ENCODE assay signal across 8 mouse cellular contexts in genomic region chr11:95876296-95876695, GRCm38 (mm10). TPM values are rescaled to one million over a fixed set of nuclear protein-coding genes. Genes with fewer than 3 reads are reported as not detected.
DNase-seq lines count a peak whose midpoint lies in the region; ATAC-seq and TF ChIP-seq lines count a peak whose summit lies in the region.

No protein-coding gene starts in this region.

- H3K4me1 ChIP-seq in kidney, adult 2 months (ENCODE audit: control insufficient read depth, insufficient read depth, low read length), result no peaks in the 10 kb centered on the region
- no peaks in the 10 kb centered on the region for H3K4me1 ChIP-seq in cortical plate, adult 2 months (ENCODE audit: control insufficient read depth, insufficient read depth, low read length)
- H3K4me1 ChIP-seq in hindbrain, embryonic 11.5 days (replicated peaks; ENCODE audit: control insufficient read depth, insufficient read depth, low read length), result no peaks in the 10 kb centered on the region
- H3K4me1 ChIP-seq in liver, embryonic 11.5 days (replicated peaks; ENCODE audit: control insufficient read depth, insufficient read depth, low read length), result no peaks in the 10 kb centered on the region
- no peaks in the 10 kb centered on the region for H3K4me1 ChIP-seq in neural tube, embryonic 11.5 days (ENCODE audit: control insufficient read depth, insufficient read depth, low read length)

- ATAC-seq in hindbrain, embryonic 11.5 days (ENCODE audit: low FRiP score), result no peak
- ATAC-seq in liver, embryonic 11.5 days (replicated peaks; ENCODE audit: low FRiP score), result no peak
- no peak for ATAC-seq in neural tube, embryonic 11.5 days (ENCODE audit: insufficient read depth, low FRiP score, low TSS enrichment)

- no peaks in the 10 kb centered on the region for H3K9me3 ChIP-seq in hindbrain, embryonic 11.5 days (ENCODE audit: control insufficient read depth, low read length)
- no peaks in the 10 kb centered on the region for H3K9me3 ChIP-seq in liver, embryonic 11.5 days (ENCODE audit: control insufficient read depth, low read length)
- no peaks in the 10 kb centered on the region for H3K9me3 ChIP-seq in neural tube, embryonic 11.5 days (ENCODE audit: control insufficient read depth, low read length)

- no peak for TF ChIP-seq POLR2A in kidney, adult 2 months (IDR thresholded peaks at IDR 0.05; ENCODE audit: low read depth, low read length)
- TF ChIP-seq POLR2A in cortical plate, adult 2 months (IDR thresholded peaks at IDR 0.05; ENCODE audit: extremely low read depth, insufficient read depth, low read length), result no peak

- TF ChIP-seq CTCF in kidney, adult 2 months (conservative IDR thresholded peaks at IDR 0.05; ENCODE audit: insufficient read depth, insufficient read length, low read depth, low read length), result peak; percentile 92
- peak; percentile 79 for TF ChIP-seq CTCF in cortical plate, adult 2 months (IDR thresholded peaks at IDR 0.05; ENCODE audit: extremely low read depth, insufficient read depth, low read length)

- 23% methylated on average over 7 of the region's 7 CpGs for WGBS in kidney, adult 2 months
- 25% methylated on average over 7 of the region's 7 CpGs for WGBS in hindbrain, embryonic 11.5 days
- 20% methylated on average over 7 of the region's 7 CpGs for WGBS in liver, embryonic 11.5 days
- 17% methylated on average over 7 of the region's 7 CpGs for WGBS in neural tube, embryonic 11.5 days

- DNase-seq in kidney, adult 2 months, result peak; percentile 59
- DNase-seq in kidney, adult 11 months, result no peak
- peak; percentile 82 for DNase-seq in NIH3T3 (ENCODE audit: low read depth)
- DNase-seq in hindbrain, embryonic 11.5 days (ENCODE audit: low spot score), result peak; percentile 82
- peak; percentile 58 for DNase-seq in liver, embryonic 11.5 days (ENCODE audit: low spot score)
- DNase-seq in neural tube, embryonic 11.5 days (ENCODE audit: low spot score), result peak; percentile 72
- peak; percentile 83 for DNase-seq in thymus, postnatal 4 days

- no peak overlapping the region for H3K4me2 ChIP-seq in hindbrain, embryonic 11.5 days (replicated peaks; ENCODE audit: low read depth, low read length)
- H3K4me2 ChIP-seq in liver, embryonic 11.5 days, result peak overlapping the region; percentile 39
- H3K4me2 ChIP-seq in neural tube, embryonic 11.5 days (ENCODE audit: low read depth), result no peak overlapping the region

- H3K9ac ChIP-seq in hindbrain, embryonic 11.5 days (ENCODE audit: low read depth, low read length), result no peak overlapping the region
- no peak overlapping the region for H3K9ac ChIP-seq in liver, embryonic 11.5 days (ENCODE audit: low read depth, low read length)
- no peak overlapping the region for H3K9ac ChIP-seq in neural tube, embryonic 11.5 days (ENCODE audit: low read length)

- no peaks in the 10 kb centered on the region for H3K36me3 ChIP-seq in kidney, adult 2 months (ENCODE audit: control insufficient read depth, insufficient read depth, low read length)
- no peaks in the 10 kb centered on the region for H3K36me3 ChIP-seq in hindbrain, embryonic 11.5 days (ENCODE audit: control insufficient read depth, insufficient read depth, low read length)
- no peaks in the 10 kb centered on the region for H3K36me3 ChIP-seq in liver, embryonic 11.5 days (ENCODE audit: control insufficient read depth, insufficient read depth, low read length)
- no peaks in the 10 kb centered on the region for H3K36me3 ChIP-seq in neural tube, embryonic 11.5 days (ENCODE audit: control insufficient read depth, insufficient read depth, low read length)

- H3K27ac ChIP-seq in kidney, adult 2 months (ENCODE audit: insufficient read depth, low read depth, low read length), result no peak overlapping the region
- H3K27ac ChIP-seq in cortical plate, adult 2 months (ENCODE audit: insufficient read depth, low read length), result no peak overlapping the region
- H3K27ac ChIP-seq in hindbrain, embryonic 11.5 days (ENCODE audit: low read depth, low read length), result no peak overlapping the region
- no peak overlapping the region for H3K27ac ChIP-seq in liver, embryonic 11.5 days (ENCODE audit: low read depth, low read length)
- no peak overlapping the region for H3K27ac ChIP-seq in neural tube, embryonic 11.5 days (ENCODE audit: low read depth, low read length)

- no peak overlapping the region for H3K4me3 ChIP-seq in kidney, adult 2 months (ENCODE audit: insufficient read depth, low read depth, low read length)
- no peak overlapping the region for H3K4me3 ChIP-seq in cortical plate, adult 2 months (ENCODE audit: insufficient read depth, low read length)
- H3K4me3 ChIP-seq in hindbrain, embryonic 11.5 days (ENCODE audit: low read depth, low read length), result no peak overlapping the region
- no peak overlapping the region for H3K4me3 ChIP-seq in liver, embryonic 11.5 days (ENCODE audit: low read depth, low read length)
- no peak overlapping the region for H3K4me3 ChIP-seq in neural tube, embryonic 11.5 days (ENCODE audit: low read depth, low read length)

- H3K27me3 ChIP-seq in kidney, adult 2 months (replicated peaks; ENCODE audit: control insufficient read depth, insufficient read depth, low read length), result no peaks in the 10 kb centered on the region; the same call in 1 of the 2 replicates
- H3K27me3 ChIP-seq in hindbrain, embryonic 11.5 days (ENCODE audit: control insufficient read depth, insufficient read depth, low read length), result no peaks in the 10 kb centered on the region
- H3K27me3 ChIP-seq in liver, embryonic 11.5 days (replicated peaks; ENCODE audit: control insufficient read depth, insufficient read depth, low read length), result no peaks in the 10 kb centered on the region
- H3K27me3 ChIP-seq in neural tube, embryonic 11.5 days (ENCODE audit: control insufficient read depth, insufficient read depth, low read length), result no peaks in the 10 kb centered on the region

RNA-seq across cellular contexts. Expression of gene Abi3, which starts 34.0 kb away (rescaled TPM):
- polyA plus RNA-seq in kidney, adult 2 months (2012; rRNA removed), result 21.8 and 25.0 TPM in 2 replicates
- 9.6 and 11.8 TPM in 2 replicates for polyA plus RNA-seq in cortical plate, adult 2 months (2012; rRNA removed)
- 2.4 and 2.6 TPM in 2 replicates for polyA plus RNA-seq in hindbrain, embryonic 11.5 days (2014; fragmentation: Nextera tagmentation; extraction: Ambion mirVana)
- polyA plus RNA-seq in liver, embryonic 11.5 days (2014; fragmentation: Nextera tagmentation; extraction: Ambion mirVana), result 6.4 and 7.9 TPM in 2 replicates
- polyA plus RNA-seq in neural tube, embryonic 11.5 days (2014; fragmentation: Nextera tagmentation; extraction: Ambion mirVana), result 0.82 and 1.4 TPM in 2 replicates

RNA-seq across cellular contexts. Expression of gene B4galnt2, which starts 38.4 kb away (rescaled TPM):
- 0.19 and 0.38 TPM in 2 replicates for polyA plus RNA-seq in kidney, adult 2 months (2012; rRNA removed)
- not detected in 2 replicates for polyA plus RNA-seq in cortical plate, adult 2 months (2012; rRNA removed)
- 0.11 TPM in 1 of 2 replicates, not detected in the other for polyA plus RNA-seq in hindbrain, embryonic 11.5 days (2014; fragmentation: Nextera tagmentation; extraction: Ambion mirVana)
- polyA plus RNA-seq in liver, embryonic 11.5 days (2014; fragmentation: Nextera tagmentation; extraction: Ambion mirVana), result 0.34 and 0.51 TPM in 2 replicates
- polyA plus RNA-seq in neural tube, embryonic 11.5 days (2014; fragmentation: Nextera tagmentation; extraction: Ambion mirVana), result not detected in 2 replicates

RNA-seq across cellular contexts. Expression of gene Gngt2, which starts 39.3 kb away (rescaled TPM):
- 8.0 and 10.3 TPM in 2 replicates for polyA plus RNA-seq in kidney, adult 2 months (2012; rRNA removed)
- polyA plus RNA-seq in cortical plate, adult 2 months (2012; rRNA removed), result 9.4 and 11.0 TPM in 2 replicates
- polyA plus RNA-seq in hindbrain, embryonic 11.5 days (2014; fragmentation: Nextera tagmentation; extraction: Ambion mirVana), result 7.1 and 7.6 TPM in 2 replicates
- polyA plus RNA-seq in liver, embryonic 11.5 days (2014; fragmentation: Nextera tagmentation; extraction: Ambion mirVana), result 19.5 and 22.3 TPM in 2 replicates
- 6.6 and 8.5 TPM in 2 replicates for polyA plus RNA-seq in neural tube, embryonic 11.5 days (2014; fragmentation: Nextera tagmentation; extraction: Ambion mirVana)

RNA-seq across cellular contexts. Expression of gene Phospho1, which starts 52.0 kb away (rescaled TPM):
- polyA plus RNA-seq in kidney, adult 2 months (2012; rRNA removed), result 26.4 and 46.5 TPM in 2 replicates
- 72.8 and 74.3 TPM in 2 replicates for polyA plus RNA-seq in cortical plate, adult 2 months (2012; rRNA removed)
- polyA plus RNA-seq in hindbrain, embryonic 11.5 days (2014; fragmentation: Nextera tagmentation; extraction: Ambion mirVana), result not detected in 2 replicates
- 0.48 and 0.74 TPM in 2 replicates for polyA plus RNA-seq in liver, embryonic 11.5 days (2014; fragmentation: Nextera tagmentation; extraction: Ambion mirVana)
- polyA plus RNA-seq in neural tube, embryonic 11.5 days (2014; fragmentation: Nextera tagmentation; extraction: Ambion mirVana), result not detected in 2 replicates
